Mouse (Mus musculus): Measurements from ENCODE around the gene Crisp1.

Gene Crisp1

GRCm38 (mm10) chr17:40319062-40319461 lies at the start of gene Crisp1:
Crisp1 (minus strand) TSS chr17:40319207.
- no peak for DNase-seq (ENCODE audit: low spot score in 2 of 2)

- no peak for DNase-seq (ENCODE audit: low spot score in 2 of 2)
These were observed 23.5 kb upstream of the Crisp1 start for GRCm38 (mm10) chr17:40342497-40343009.

GRCm38 (mm10) chr17:40285435-40285834 lies 33.6 kb downstream of the Crisp1 start:
- DNase-seq (ENCODE audit: low spot score in 2 of 2) = no peak

- DNase-seq (ENCODE audit: low spot score in 2 of 2) = no peak
These were observed 43.5 kb downstream of the Crisp1 start for GRCm38 (mm10) chr17:40275519-40275918.

- DNase-seq (ENCODE audit: low spot score in 2 of 2) = no peak
These were observed 44.0 kb downstream of the Crisp1 start for GRCm38 (mm10) chr17:40274906-40275470.

- DNase-seq (ENCODE audit: low spot score in 2 of 2) = no peak
These were observed 66.5 kb downstream of the Crisp1 start for GRCm38 (mm10) chr17:40252487-40252886.
